Comparison of ENCODE assay signal across 8 mouse cellular contexts in genomic region chr19:37955425-37956001, GRCm38 (mm10).
A peak's percentile ranks its signal among the peaks of the same experiment; 100 is the strongest.
DNase-seq lines count a peak whose midpoint lies in the region; ATAC-seq and TF ChIP-seq lines count a peak whose summit lies in the region.

No protein-coding gene starts in this region.

- WGBS in heart, embryonic 16.5 days: 34% methylated on average over 7 of the region's 7 CpGs
- 40% methylated on average over 7 of the region's 7 CpGs for WGBS in neural tube, embryonic 15.5 days

- no peaks in the 10 kb centered on the region for H3K9me3 ChIP-seq in heart, embryonic 16.5 days (replicated peaks; ENCODE audit: control insufficient read depth, low read length)
- H3K9me3 ChIP-seq in neural tube, embryonic 15.5 days (replicated peaks): no peaks in the 10 kb centered on the region

- no peak overlapping the region for H3K9ac ChIP-seq in heart, embryonic 16.5 days (ENCODE audit: low read length)
- H3K9ac ChIP-seq in neural tube, embryonic 15.5 days (replicated peaks): no peak overlapping the region

- H3K4me1 ChIP-seq in bone marrow macrophage, adult 2 months (ENCODE audit: control insufficient read depth, insufficient read depth, low read length): peaks cover 37% of the 10 kb centered on the region
- no peaks in the 10 kb centered on the region for H3K4me1 ChIP-seq in heart, embryonic 16.5 days (ENCODE audit: control insufficient read depth, insufficient read depth, low read length)
- no peaks in the 10 kb centered on the region for H3K4me1 ChIP-seq in neural tube, embryonic 15.5 days

- H3K27ac ChIP-seq in bone marrow macrophage, adult 2 months (ENCODE audit: insufficient read depth, low read depth, low read length): peak overlapping the region; percentile 44
- no peak overlapping the region for H3K27ac ChIP-seq in heart, embryonic 16.5 days (ENCODE audit: low read length)
- no peak overlapping the region for H3K27ac ChIP-seq in neural tube, embryonic 15.5 days (replicated peaks)

- TF ChIP-seq POLR2A in bone marrow macrophage, adult 2 months (IDR thresholded peaks at IDR 0.05; ENCODE audit: borderline replicate concordance, low read depth, low read length): no peak

- H3K4me3 ChIP-seq in bone marrow macrophage, adult 2 months (ENCODE audit: insufficient read depth, low read length): no peak overlapping the region
- no peak overlapping the region for H3K4me3 ChIP-seq in heart, embryonic 16.5 days (ENCODE audit: low read length)
- no peak overlapping the region for H3K4me3 ChIP-seq in neural tube, embryonic 15.5 days (replicated peaks)

- TF ChIP-seq CTCF in bone marrow macrophage, adult 2 months (IDR thresholded peaks at IDR 0.05; ENCODE audit: low read depth, low read length): peak; percentile 40

- DNase-seq in kidney, postnatal 36 days: peak; percentile 77 to 82
- DNase-seq in lung, adult 18-20 months: peak; percentile 72 to 85
- DNase-seq in testis, postnatal 14 days (ENCODE audit: low spot score): peak; percentile 73

- H3K36me3 ChIP-seq in heart, embryonic 16.5 days (ENCODE audit: control insufficient read depth, insufficient read depth): no peaks in the 10 kb centered on the region
- H3K36me3 ChIP-seq in neural tube, embryonic 15.5 days: no peaks in the 10 kb centered on the region

- no peaks in the 10 kb centered on the region for H3K27me3 ChIP-seq in heart, embryonic 16.5 days (ENCODE audit: control insufficient read depth, insufficient read depth, low read length)
- no peaks in the 10 kb centered on the region for H3K27me3 ChIP-seq in neural tube, embryonic 15.5 days (replicated peaks)

- ATAC-seq in CD4-positive, CD25-positive, alpha-beta regulatory T cell, adult 4 months: peak; percentile 69
- peak; percentile 75 for ATAC-seq in erythroblast, adult 5-6 weeks (replicated peaks; ENCODE audit: low FRiP score, poor library complexity, severe bottlenecking)
- peak; percentile 52 for ATAC-seq in heart, embryonic 16.5 days (replicated peaks; ENCODE audit: extremely low read depth, insufficient read depth, low FRiP score)
- ATAC-seq in neural tube, embryonic 15.5 days (ENCODE audit: low FRiP score): peak; percentile 86

- no peak overlapping the region for H3K4me2 ChIP-seq in heart, embryonic 16.5 days (ENCODE audit: low read depth, low read length)
- no peak overlapping the region for H3K4me2 ChIP-seq in neural tube, embryonic 15.5 days
